In the genomic region with DNA sequence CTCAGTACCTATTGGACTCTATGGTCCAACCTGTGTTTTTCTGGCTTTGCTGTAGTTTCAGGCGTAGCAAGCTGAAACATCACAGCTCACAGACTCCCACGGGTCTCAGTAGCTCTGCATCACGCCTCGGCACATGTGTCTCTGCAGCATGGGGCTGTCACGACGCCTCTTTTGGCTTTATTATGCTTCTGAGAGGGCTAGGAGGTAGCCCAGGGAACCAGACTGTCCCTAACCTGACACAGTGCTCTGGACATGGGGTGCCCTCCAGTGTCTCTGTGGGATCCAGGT, we compare ENCODE assay signal across 8 mouse cellular contexts. TPM values are rescaled to one million over a fixed set of nuclear protein-coding genes. Genes with fewer than 3 reads are reported as not detected.
DNase-seq lines count a peak whose midpoint lies in the region; ATAC-seq lines count a peak whose summit lies in the region.

No protein-coding gene starts in this region.

- 17% methylated on average over 6 of the region's 6 CpGs for WGBS in kidney, embryonic 16.5 days
- 51% methylated on average over 6 of the region's 6 CpGs for WGBS in heart, embryonic 16.5 days
- WGBS in liver, embryonic 12.5 days (ENCODE audit: insufficient replicate concordance): 62% methylated on average over 6 of the region's 6 CpGs

- H3K36me3 ChIP-seq in kidney, embryonic 16.5 days (ENCODE audit: insufficient read depth, low read length): peaks cover 32% of the 10 kb centered on the region
- H3K36me3 ChIP-seq in heart, embryonic 16.5 days (ENCODE audit: control insufficient read depth, insufficient read depth): peaks cover 23% of the 10 kb centered on the region
- peaks cover 46% of the 10 kb centered on the region for H3K36me3 ChIP-seq in liver, embryonic 12.5 days

- DNase-seq in kidney, postnatal 36 days: no peak
- no peak for DNase-seq in ovary, postnatal 36 days (ENCODE audit: low spot score)
- no peak for DNase-seq in retina, embryonic 14.5 days (ENCODE audit: low spot score)
- DNase-seq in spleen, postnatal 14 days (ENCODE audit: low spot score in 2 of 2): no peak

- H3K27me3 ChIP-seq in kidney, embryonic 16.5 days (ENCODE audit: insufficient read depth, low read length): no peaks in the 10 kb centered on the region
- no peaks in the 10 kb centered on the region for H3K27me3 ChIP-seq in heart, embryonic 16.5 days (ENCODE audit: control insufficient read depth, insufficient read depth, low read length)
- H3K27me3 ChIP-seq in liver, embryonic 12.5 days (replicated peaks): peaks cover 23% of the 10 kb centered on the region

- H3K9me3 ChIP-seq in kidney, embryonic 16.5 days (ENCODE audit: low read length): no peaks in the 10 kb centered on the region
- H3K9me3 ChIP-seq in heart, embryonic 16.5 days (replicated peaks; ENCODE audit: control insufficient read depth, low read length): no peaks in the 10 kb centered on the region
- H3K9me3 ChIP-seq in liver, embryonic 12.5 days (replicated peaks): no peaks in the 10 kb centered on the region

- H3K9ac ChIP-seq in kidney, embryonic 16.5 days (replicated peaks; ENCODE audit: low read length): peak overlapping the region; percentile 56
- peak overlapping the region; percentile 52 for H3K9ac ChIP-seq in heart, embryonic 16.5 days (ENCODE audit: low read length)
- H3K9ac ChIP-seq in liver, embryonic 12.5 days: no peak overlapping the region

- peak overlapping the region; percentile 89 for H3K27ac ChIP-seq in kidney, embryonic 16.5 days (ENCODE audit: low read length)
- H3K27ac ChIP-seq in brown adipose tissue, adult 24 weeks (replicated peaks; ENCODE audit: low read depth, low read length): peak overlapping the region; percentile 94
- H3K27ac ChIP-seq in heart, embryonic 16.5 days (ENCODE audit: low read length): peak overlapping the region; percentile 73
- H3K27ac ChIP-seq in liver, embryonic 12.5 days: peak overlapping the region; percentile 32; the same call in 1 of the 2 replicates

- peak overlapping the region; percentile 76 for H3K4me3 ChIP-seq in kidney, embryonic 16.5 days (ENCODE audit: low read length)
- peak overlapping the region; percentile 56 for H3K4me3 ChIP-seq in brown adipose tissue, adult 24 weeks (ENCODE audit: insufficient read depth, low read depth, low read length)
- H3K4me3 ChIP-seq in heart, embryonic 16.5 days (ENCODE audit: low read length): peak overlapping the region; percentile 27
- 0 out of 2 replicates have a peak overlapping the region, but pooled peaks have one; percentile 8 for H3K4me3 ChIP-seq in liver, embryonic 12.5 days

- H3K4me2 ChIP-seq in kidney, embryonic 16.5 days (replicated peaks; ENCODE audit: low read depth, low read length): peak overlapping the region; percentile 97
- H3K4me2 ChIP-seq in heart, embryonic 16.5 days (ENCODE audit: low read depth, low read length): peak overlapping the region; percentile 99
- peak overlapping the region; percentile 89 for H3K4me2 ChIP-seq in liver, embryonic 12.5 days

- ATAC-seq in kidney, embryonic 16.5 days (ENCODE audit: low FRiP score, low TSS enrichment): no peak
- no peak for ATAC-seq in heart, embryonic 16.5 days (replicated peaks; ENCODE audit: extremely low read depth, insufficient read depth, low FRiP score)
- no peak for ATAC-seq in liver, embryonic 12.5 days

- peaks cover 37% of the 10 kb centered on the region for H3K4me1 ChIP-seq in kidney, embryonic 16.5 days (ENCODE audit: insufficient read depth, low read length)
- H3K4me1 ChIP-seq in brown adipose tissue, adult 24 weeks (ENCODE audit: control insufficient read depth, insufficient read depth, insufficient read length, low read length): peaks cover 4% of the 10 kb centered on the region; the same call in 1 of the 2 replicates
- H3K4me1 ChIP-seq in heart, embryonic 16.5 days (ENCODE audit: control insufficient read depth, insufficient read depth, low read length): peaks cover 32% of the 10 kb centered on the region
- H3K4me1 ChIP-seq in liver, embryonic 12.5 days: peaks cover 68% of the 10 kb centered on the region

RNA-seq across cellular contexts. Expression of gene Dusp7, which starts 2.9 kb away (rescaled TPM):
- polyA plus RNA-seq in kidney, embryonic 16.5 days (2015; fragmentation: Nextera tagmentation; extraction: Ambion mirVana): 13.6 and 13.7 TPM in 2 replicates
- polyA plus RNA-seq in brown adipose tissue, adult 24 weeks (2012; ENCODE audit: insufficient read depth, insufficient read length, missing spikeins): 17.5 and 21.8 TPM in 2 replicates
- 7.9 and 10.2 TPM in 2 replicates for polyA plus RNA-seq in heart, embryonic 16.5 days (2015; fragmentation: Nextera tagmentation; extraction: Ambion mirVana)
- 10.4 and 10.5 TPM in 2 replicates for polyA plus RNA-seq in liver, embryonic 12.5 days (2016; fragmentation: Nextera tagmentation; extraction: Ambion mirVana)

RNA-seq across cellular contexts. Expression of gene Rpl29, which starts 57.9 kb away (rescaled TPM):
- 947 and 1,016 TPM in 2 replicates for polyA plus RNA-seq in kidney, embryonic 16.5 days (2015; fragmentation: Nextera tagmentation; extraction: Ambion mirVana)
- polyA plus RNA-seq in brown adipose tissue, adult 24 weeks (2012; ENCODE audit: insufficient read depth, insufficient read length, missing spikeins): 143 and 152 TPM in 2 replicates
- polyA plus RNA-seq in heart, embryonic 16.5 days (2015; fragmentation: Nextera tagmentation; extraction: Ambion mirVana): 476 and 565 TPM in 2 replicates
- polyA plus RNA-seq in liver, embryonic 12.5 days (2016; fragmentation: Nextera tagmentation; extraction: Ambion mirVana): 870 and 914 TPM in 2 replicates

Comparison
In these comparisons a context has a peak if more than half of its experiments do, and no peak if none do; other contexts are left out.
1. H3K27ac ChIP-seq: peak in every context shown above with its lines; median percentile 94 in brown adipose tissue, adult 24 weeks; 89 in kidney, embryonic 16.5 days; 73 in heart, embryonic 16.5 days; 32 in liver, embryonic 12.5 days.
2. H3K4me3 ChIP-seq: peak in every context shown above with its lines; median percentile 76 in kidney, embryonic 16.5 days; 56 in brown adipose tissue, adult 24 weeks; 27 in heart, embryonic 16.5 days; 8 in liver, embryonic 12.5 days.